Mouse (Mus musculus) limb, embryonic 12.5 days (tissue): ENCODE data around the gene Tuba1c. TPM values are rescaled to one million over a fixed set of nuclear protein-coding genes. Genes with fewer than 3 reads are reported as not detected.
A peak's percentile ranks its signal among the peaks of the same experiment; 100 is the strongest.

ENCODE experiments used
- ATAC-seq: fragments of 200-750 bp; cut with Nextera tagmentation; 2 replicates; pipeline ENCODE4 v1.8.0; 2017; ENCODE audit warnings: low read depth, moderate TSS enrichment; ENCODE audit not compliant: insufficient number of reproducible peaks, insufficient read depth, low FRiP score, low TSS enrichment
- H3K27ac ChIP-seq: fragments of 300-500 bp; sonication (generic); 2 replicates; pipeline ENCODE4 v1.5.1; 2016; ENCODE audit warnings: mild to moderate bottlenecking, moderate library complexity
- H3K27me3 ChIP-seq: fragments of 300-500 bp; sonication (generic); 2 replicates; pipeline ENCODE4 v1.6.1; 2016; ENCODE audit warnings: mild to moderate bottlenecking, moderate library complexity
- H3K36me3 ChIP-seq: fragments of 300-500 bp; sonication (generic); 2 replicates; pipeline ENCODE4 v1.6.1; 2016; ENCODE audit warnings: mild to moderate bottlenecking, moderate library complexity
- H3K4me1 ChIP-seq: fragments of 300-500 bp; sonication (generic); replicated peaks from 2 replicates; pipeline ENCODE4 v1.6.1; 2016
- H3K4me2 ChIP-seq: fragments of 300-500 bp; sonication (generic); 2 replicates; pipeline ENCODE4 v1.6.1; 2016; ENCODE audit warnings: mild to moderate bottlenecking, moderate library complexity
- H3K4me3 ChIP-seq: fragments of 300-500 bp; sonication (generic); replicated peaks from 2 replicates; pipeline ENCODE4 v1.5.1; 2016; ENCODE audit warnings: mild to moderate bottlenecking
- H3K9ac ChIP-seq: fragments of 300-500 bp; sonication (generic); replicated peaks from 2 replicates; pipeline ENCODE4 v1.6.1; 2016; ENCODE audit warnings: mild to moderate bottlenecking, moderate library complexity
- H3K9me3 ChIP-seq: fragments of 300-500 bp; sonication (generic); 2 replicates; pipeline ENCODE4 v1.6.1; 2016; ENCODE audit warnings: mild to moderate bottlenecking, moderate library complexity
- WGBS: fragments of 180-500 bp; shearing (Covaris S2); methylation state at CpG from one replicate; pipeline ENCODE4 v1.1.7; 2016; 5-methylcytosine and 5-hydroxymethylcytosine counted together
- polyA plus RNA-seq: library from polyadenylated mRNA; unstranded; fragments of >200 nt; fragmentation: Nextera tagmentation; extraction: Ambion mirVana; gene quantifications from 2 replicates; pipeline ENCODE4 v1.2.1, GENCODE M21; 2016

The Tuba1c gene
- polyA plus RNA-seq, 1 experiment from 2014 or later, result 128 TPM

DNA sequence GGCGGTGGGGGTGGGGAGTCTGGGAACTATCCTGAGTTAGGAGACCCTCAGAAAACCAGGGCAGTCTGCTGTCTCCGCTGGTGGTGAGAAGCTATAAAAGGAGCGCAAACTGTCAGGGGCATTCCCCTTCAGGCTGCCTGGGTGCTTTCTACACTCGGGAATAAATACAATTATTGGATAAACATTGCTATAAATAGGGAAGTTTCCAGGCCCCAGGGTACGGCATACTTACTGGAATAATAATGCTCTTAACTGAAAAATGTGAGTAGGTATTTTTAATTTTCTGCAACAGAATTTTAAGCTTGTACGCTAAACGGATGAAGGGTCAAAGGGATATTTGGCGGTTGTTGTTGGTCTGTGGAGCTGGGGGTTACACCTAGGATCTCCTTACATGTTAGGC is 10.3 kb upstream of the Tuba1c start:
- Histone ChIP-seq H3K27me3 (0 out of 2 replicates have a peak, but pooled peaks cover 5% of the 10 kb centered on the region), H3K4me1 (peaks cover 31% of the 10 kb centered on the region), H3K4me3 (no peak overlapping the region), H3K9ac (no peak overlapping the region), H3K4me2 (peak overlapping the region; percentile 24; the same call in 1 of the 2 replicates), H3K27ac (peak overlapping the region; percentile 98), H3K36me3 (no peaks in the 10 kb centered on the region), H3K9me3 (peaks cover 2% of the 10 kb centered on the region; the same call in 1 of the 2 replicates)
- ATAC-seq, result no peak
- WGBS, result 45% methylated on average over 8 of the region's 8 CpGs

DNA sequence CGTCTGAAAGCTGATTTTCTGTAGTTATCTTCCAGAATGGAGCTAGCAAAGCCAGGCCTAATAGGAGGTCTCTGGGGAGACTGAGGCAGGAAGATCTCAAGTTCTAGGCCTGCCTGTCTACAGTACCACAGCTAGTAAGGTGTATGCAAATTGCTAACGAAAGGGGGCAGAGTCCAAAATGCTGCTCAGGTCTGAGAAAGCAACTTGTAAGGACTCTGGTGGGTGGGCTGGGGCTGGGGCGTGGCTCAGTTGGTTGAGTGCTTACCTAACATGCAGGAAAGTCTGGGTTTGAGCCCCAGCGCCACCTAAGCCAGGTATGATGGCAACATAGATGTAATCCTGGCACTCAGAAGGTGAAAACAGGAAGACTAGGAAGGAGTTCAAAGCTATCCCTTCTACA is 9.5 kb upstream of the Tuba1c start:
- no peak for ATAC-seq
- H3K36me3 ChIP-seq, result no peaks in the 10 kb centered on the region
- no peak overlapping the region for H3K4me3 ChIP-seq
- 92% methylated on average over 4 of the region's 4 CpGs for WGBS
- peaks cover 2% of the 10 kb centered on the region; the same call in 1 of the 2 replicates for H3K9me3 ChIP-seq
- H3K27ac ChIP-seq, result no peak overlapping the region
- H3K4me1 ChIP-seq, result peaks cover 26% of the 10 kb centered on the region
- 0 out of 2 replicates have a peak, but pooled peaks cover 5% of the 10 kb centered on the region for H3K27me3 ChIP-seq
- H3K4me2 ChIP-seq, result no peak overlapping the region
- no peak overlapping the region for H3K9ac ChIP-seq

DNA sequence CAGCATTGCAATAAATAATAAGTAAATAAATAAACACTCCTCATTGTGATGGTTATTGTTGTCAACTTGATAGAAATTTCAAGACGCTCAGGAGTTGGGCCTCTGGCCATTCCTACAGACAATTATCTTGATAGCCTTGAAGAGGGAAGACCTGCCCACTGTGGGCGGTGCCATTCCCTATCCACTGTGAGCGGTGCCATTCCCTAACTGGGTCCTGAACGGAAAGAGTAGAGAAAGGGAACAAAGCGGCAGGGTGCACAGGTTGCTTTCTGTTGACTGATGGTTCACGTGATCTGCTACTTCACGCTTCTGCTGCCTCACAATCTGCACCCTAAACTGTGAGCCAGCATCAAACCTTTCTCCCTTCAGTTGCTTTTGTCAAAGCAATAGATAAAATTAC is 8.4 kb upstream of the Tuba1c start:
- Histone ChIP-seq H3K36me3 (no peaks in the 10 kb centered on the region), H3K4me2 (no peak overlapping the region), H3K4me3 (no peak overlapping the region), H3K27ac (no peak overlapping the region), H3K27me3 (0 out of 2 replicates have a peak, but pooled peaks cover 5% of the 10 kb centered on the region), H3K9ac (no peak overlapping the region), H3K9me3 (peaks cover 2% of the 10 kb centered on the region; the same call in 1 of the 2 replicates), H3K4me1 (peaks cover 26% of the 10 kb centered on the region)
- WGBS, result 97% methylated on average over 7 of the region's 7 CpGs
- no peak for ATAC-seq

DNA sequence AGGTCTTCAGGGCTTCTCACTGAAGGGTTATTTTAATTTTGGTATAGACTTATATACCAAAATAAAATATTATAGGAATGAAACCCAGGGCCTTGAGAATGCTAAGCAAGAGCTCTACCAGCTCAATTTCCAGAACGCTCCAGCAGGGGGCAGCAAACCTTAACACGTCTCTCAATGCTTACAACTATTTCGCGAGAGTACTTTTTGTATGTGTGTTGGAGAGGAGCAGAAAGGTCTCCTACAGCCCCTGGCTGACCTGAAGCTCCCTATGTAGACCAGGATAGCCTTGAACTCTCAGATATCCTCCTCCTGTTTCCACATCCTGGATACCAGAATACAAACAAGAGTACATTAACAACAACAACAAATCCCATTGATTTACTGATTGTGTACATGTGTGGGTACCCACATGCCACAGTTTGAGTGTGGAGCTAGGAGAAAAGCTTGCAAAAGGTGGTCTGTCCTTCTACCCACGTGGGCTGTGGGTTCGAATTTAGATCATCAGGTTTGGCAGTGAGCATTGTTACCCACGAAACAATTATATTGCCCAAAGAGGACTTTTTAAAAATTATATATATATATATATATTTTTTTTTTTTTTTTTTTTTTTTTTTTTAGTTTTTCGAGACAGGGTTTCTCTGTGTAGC is 4.9 kb upstream of the Tuba1c start:
- Histone ChIP-seq H3K4me1 (peaks cover 8% of the 10 kb centered on the region), H3K4me3 (no peak overlapping the region), H3K9me3 (peaks cover 2% of the 10 kb centered on the region; the same call in 1 of the 2 replicates), H3K27ac (no peak overlapping the region), H3K4me2 (no peak overlapping the region), H3K27me3 (0 out of 2 replicates have a peak, but pooled peaks cover 5% of the 10 kb centered on the region), H3K9ac (no peak overlapping the region), H3K36me3 (no peaks in the 10 kb centered on the region)
- WGBS, result 25% methylated on average over 7 of the region's 8 CpGs
- ATAC-seq, result no peak

DNA sequence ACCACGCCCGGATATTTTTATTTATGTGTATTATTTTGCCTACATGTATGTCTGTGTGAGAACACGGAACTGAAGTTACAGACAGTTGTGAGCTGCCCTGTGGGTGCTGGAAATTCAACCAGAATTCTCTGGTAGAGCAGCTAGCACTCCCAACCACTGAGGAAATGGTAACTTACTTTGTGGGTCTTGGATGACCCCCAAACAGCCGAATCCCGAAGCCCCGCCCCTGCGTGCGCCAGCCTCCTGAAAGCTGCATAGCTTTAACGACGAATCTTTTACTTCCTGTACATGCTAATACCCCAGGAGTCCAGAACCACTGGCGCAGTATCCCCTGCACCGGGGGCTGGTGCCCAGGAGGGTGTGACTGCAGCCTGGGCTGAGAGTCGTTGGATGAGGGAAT is 4.3 kb upstream of the Tuba1c start:
- Histone ChIP-seq H3K9ac (no peak overlapping the region), H3K4me2 (no peak overlapping the region), H3K4me1 (peaks cover 8% of the 10 kb centered on the region), H3K27ac (no peak overlapping the region), H3K9me3 (peaks cover 2% of the 10 kb centered on the region; the same call in 1 of the 2 replicates), H3K27me3 (0 out of 2 replicates have a peak, but pooled peaks cover 5% of the 10 kb centered on the region), H3K4me3 (no peak overlapping the region), H3K36me3 (no peaks in the 10 kb centered on the region)
- no peak for ATAC-seq
- 71% methylated on average over 13 of the region's 13 CpGs for WGBS

DNA sequence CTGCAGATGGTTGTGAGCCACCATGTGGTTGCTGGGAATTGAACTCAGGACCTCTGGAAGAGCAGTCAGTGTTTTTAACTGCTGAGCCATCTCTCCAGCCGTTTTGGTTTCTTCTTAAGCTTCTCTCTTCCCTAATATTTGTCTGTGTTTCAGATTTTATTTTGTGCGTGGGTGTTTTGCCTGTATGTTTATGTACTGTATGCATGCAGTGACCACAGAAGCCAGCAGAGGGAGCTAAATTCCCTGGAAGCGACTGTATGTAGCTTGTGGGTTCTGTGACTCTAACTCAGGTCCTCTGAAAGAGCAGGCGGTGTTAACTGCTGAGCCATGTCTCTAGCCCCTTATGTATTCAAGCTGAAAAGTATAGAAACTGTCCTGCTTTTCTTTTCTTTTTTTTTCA is 3.4 kb upstream of the Tuba1c start:
- no peak overlapping the region for H3K4me2 ChIP-seq
- H3K36me3 ChIP-seq, result no peaks in the 10 kb centered on the region
- no peak overlapping the region for H3K9ac ChIP-seq
- ATAC-seq, result no peak
- peaks cover 11% of the 10 kb centered on the region for H3K4me1 ChIP-seq
- no peak overlapping the region for H3K4me3 ChIP-seq
- H3K27ac ChIP-seq, result no peak overlapping the region
- peaks cover under 1% of the 10 kb centered on the region; the same call in 1 of the 2 replicates for H3K9me3 ChIP-seq
- 56% methylated on average over 4 of the region's 4 CpGs for WGBS
- H3K27me3 ChIP-seq, result 0 out of 2 replicates have a peak, but pooled peaks cover 5% of the 10 kb centered on the region

DNA sequence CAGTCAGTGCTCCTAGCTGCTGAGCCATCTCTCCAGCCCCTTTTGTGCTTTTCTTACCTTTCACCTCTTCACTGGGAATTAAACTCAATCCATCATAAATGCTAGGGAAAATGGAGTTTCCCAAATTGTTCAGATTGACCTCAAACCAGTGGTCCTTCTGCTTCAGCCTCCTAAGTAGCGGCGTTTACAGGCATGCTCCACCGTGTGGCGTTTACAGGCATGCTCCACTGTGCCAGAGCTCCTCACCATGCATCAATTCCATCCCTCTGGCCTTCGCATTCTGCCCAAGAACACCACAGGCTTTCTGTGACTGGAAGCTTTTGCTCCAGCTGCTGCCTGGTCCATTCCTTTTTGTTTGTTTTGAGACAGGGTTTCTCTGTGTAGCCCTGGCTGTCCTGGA is 2.6 kb upstream of the Tuba1c start:
- 66% methylated on average over 5 of the region's 5 CpGs for WGBS
- Histone ChIP-seq H3K4me1 (peaks cover 20% of the 10 kb centered on the region), H3K27ac (no peak overlapping the region), H3K27me3 (0 out of 2 replicates have a peak, but pooled peaks cover 5% of the 10 kb centered on the region), H3K9ac (no peak overlapping the region), H3K4me2 (no peak overlapping the region), H3K9me3 (no peaks in the 10 kb centered on the region), H3K4me3 (no peak overlapping the region), H3K36me3 (no peaks in the 10 kb centered on the region)
- ATAC-seq, result no peak

DNA sequence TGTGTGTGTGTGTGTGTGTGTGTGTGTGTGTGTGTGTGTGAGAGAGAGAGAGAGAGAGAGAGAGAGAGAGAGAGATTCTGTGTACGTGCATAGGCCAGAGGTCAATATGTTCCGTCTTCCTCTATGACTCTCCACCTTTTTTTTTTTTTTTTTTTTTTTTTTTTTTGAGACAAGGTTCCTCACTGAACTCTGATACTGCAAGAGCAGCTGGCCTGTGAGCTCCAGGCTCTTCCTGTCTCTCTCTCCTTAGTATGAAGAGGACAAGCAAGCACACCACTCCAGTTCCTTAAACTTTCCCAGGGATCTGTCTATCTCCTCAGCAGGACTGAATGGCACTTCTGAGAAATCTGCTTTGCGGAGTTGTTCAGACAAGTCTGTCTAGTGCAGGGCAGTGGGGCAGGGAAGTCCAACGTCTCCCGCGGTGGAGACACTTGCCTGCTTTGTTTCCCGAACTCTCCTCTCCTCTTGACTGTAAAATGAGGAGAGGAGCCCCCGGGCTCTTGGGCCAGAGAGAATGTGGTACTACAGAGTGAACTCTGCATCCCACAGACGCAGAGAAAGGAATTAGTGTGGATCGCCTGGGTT is 725 bp upstream of the Tuba1c start:
- Histone ChIP-seq H3K27me3 (0 out of 2 replicates have a peak, but pooled peaks cover 2% of the 10 kb centered on the region), H3K4me1 (peaks cover 33% of the 10 kb centered on the region), H3K36me3 (0 out of 2 replicates have a peak, but pooled peaks cover 3% of the 10 kb centered on the region), H3K4me2 (peak overlapping the region; percentile 69), H3K4me3 (peak overlapping the region; percentile 66), H3K27ac (peak overlapping the region; percentile 87), H3K9ac (peak overlapping the region; percentile 67), H3K9me3 (no peaks in the 10 kb centered on the region)
- no peak for ATAC-seq
- 3% methylated on average over 8 of the region's 10 CpGs for WGBS

DNA sequence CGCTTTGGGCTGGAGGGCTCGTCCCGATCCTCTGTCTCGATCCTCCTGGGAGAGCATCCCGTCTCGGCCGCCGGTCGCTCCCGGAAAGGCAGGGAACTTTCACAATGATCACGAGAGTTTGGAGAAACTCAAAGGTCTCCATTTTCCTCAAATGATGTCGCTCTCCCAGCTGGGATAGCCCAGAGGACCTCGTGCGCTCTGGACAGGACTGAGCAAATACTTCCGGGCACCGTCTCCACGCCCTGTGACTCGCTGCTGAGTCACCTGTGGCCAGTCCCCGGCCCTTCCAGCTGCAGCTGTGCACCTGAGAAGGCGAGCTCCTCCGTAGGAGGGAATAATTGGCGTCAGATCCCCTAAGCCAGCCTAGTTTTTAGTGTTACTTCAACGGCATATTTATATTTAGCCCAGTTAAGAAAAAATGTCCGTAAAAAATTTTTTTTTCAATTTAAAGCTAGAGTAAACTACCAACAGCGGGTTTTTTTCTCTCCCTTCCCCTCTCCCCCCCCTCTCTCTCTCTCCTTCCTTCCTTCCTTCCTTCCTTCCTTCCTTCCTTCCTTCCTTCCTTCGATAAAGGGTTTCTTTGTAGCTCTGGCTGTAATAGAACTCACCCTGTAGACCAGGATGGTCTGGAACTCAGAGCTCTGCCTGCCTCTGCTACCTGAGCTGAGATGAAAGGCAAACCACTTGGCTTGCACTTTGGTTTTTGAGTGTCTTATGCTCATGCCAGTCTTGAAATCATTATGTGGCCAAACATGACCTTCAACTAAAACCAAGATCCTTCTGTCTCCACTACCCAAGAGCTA is 1.1 kb downstream of the Tuba1c start:
- WGBS, result 11% methylated on average over 26 of the region's 26 CpGs
- Histone ChIP-seq H3K27me3 (no peaks in the 10 kb centered on the region), H3K9ac (peak overlapping the region; percentile 67), H3K4me2 (peak overlapping the region; percentile 69), H3K4me1 (peaks cover 33% of the 10 kb centered on the region), H3K4me3 (peak overlapping the region; percentile 66), H3K27ac (peak overlapping the region; percentile 87), H3K9me3 (no peaks in the 10 kb centered on the region), H3K36me3 (peaks cover 17% of the 10 kb centered on the region)
- ATAC-seq, result no peak

DNA sequence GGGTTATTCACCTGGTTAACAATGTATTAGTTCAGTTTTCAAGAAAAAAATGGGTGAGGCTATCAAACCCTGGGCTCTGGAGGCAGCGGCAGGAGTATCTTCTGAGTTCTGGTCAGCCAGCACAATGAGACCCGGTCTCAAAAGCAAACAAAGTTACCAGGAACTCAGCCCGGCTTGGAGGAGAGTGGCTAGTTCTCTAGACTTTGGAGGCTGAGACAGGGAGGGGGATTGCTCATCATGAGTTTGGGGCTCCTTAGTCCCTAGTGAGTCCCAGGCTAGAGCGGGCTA is 1.6 kb downstream of the Tuba1c start:
- Histone ChIP-seq H3K9ac (no peak overlapping the region), H3K4me3 (peak overlapping the region; percentile 66), H3K27me3 (no peaks in the 10 kb centered on the region), H3K9me3 (no peaks in the 10 kb centered on the region), H3K4me2 (peak overlapping the region; percentile 69), H3K27ac (no peak overlapping the region), H3K36me3 (peaks cover 23% of the 10 kb centered on the region), H3K4me1 (peaks cover 33% of the 10 kb centered on the region)
- 84% methylated on average over 4 of the region's 4 CpGs for WGBS
- ATAC-seq, result no peak
